In the genomic region with DNA sequence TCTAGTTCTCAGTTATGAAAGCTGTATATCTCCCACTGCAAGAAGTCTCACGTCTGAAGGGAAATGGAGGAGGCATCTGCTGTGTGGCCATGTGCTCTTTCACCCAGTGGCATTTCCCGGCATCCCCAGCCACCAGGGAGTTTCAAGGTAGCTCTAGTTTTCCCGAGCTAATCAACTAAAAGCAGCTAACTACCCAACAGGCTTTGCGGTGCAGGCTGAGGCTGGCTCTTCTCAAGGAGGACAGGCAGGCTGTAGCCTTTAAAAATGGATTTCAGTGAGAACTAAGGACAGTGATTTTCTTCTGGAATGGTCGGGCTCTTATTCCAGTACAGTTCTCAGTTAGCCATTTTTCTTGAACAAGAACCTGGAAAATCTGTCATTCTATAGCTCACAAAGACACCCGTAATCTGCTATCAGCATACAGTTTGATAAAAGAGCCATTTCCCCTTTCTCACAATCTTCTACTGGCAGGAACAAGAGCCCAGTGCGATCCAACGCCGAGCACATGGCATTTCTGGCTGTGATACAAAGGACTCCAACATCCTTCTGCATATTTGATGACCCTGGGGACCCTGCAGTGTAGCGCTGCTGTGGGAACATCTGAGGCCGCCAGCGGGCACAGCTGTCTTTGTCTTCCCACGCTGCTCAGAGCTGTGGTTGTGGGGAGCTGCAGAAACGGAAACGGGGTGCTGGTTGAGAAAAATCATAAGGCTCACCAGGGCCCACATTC, we compare ENCODE assay signal across 8 mouse cellular contexts.
DNase-seq lines count a peak whose midpoint lies in the region; ATAC-seq lines count a peak whose summit lies in the region.

No protein-coding gene starts in this region.

- peak; percentile 88 for ATAC-seq in forebrain, embryonic 13.5 days
- peak; percentile 85 for ATAC-seq in lung, embryonic 16.5 days (ENCODE audit: low read depth)

- H3K9me3 ChIP-seq in forebrain, embryonic 13.5 days (replicated peaks) = no peaks in the 10 kb centered on the region
- H3K9me3 ChIP-seq in lung, embryonic 16.5 days (ENCODE audit: control insufficient read depth, low read length) = no peaks in the 10 kb centered on the region

- peak; percentile 64 to 77 for DNase-seq in cerebellum, postnatal 10 days
- no peak for DNase-seq in cerebellum, adult 8-10 months
- peak; percentile 28 to 49 for DNase-seq in heart, postnatal 14 days
- peak; percentile 41 to 62 for DNase-seq in kidney, postnatal 4 days
- DNase-seq in retina, embryonic 14.5 days (ENCODE audit: low spot score) = peak; percentile 73
- no peak for DNase-seq in urinary bladder, adult 18-20 months (ENCODE audit: low spot score in 2 of 2)

- peaks cover 10% of the 10 kb centered on the region for H3K4me1 ChIP-seq in forebrain, embryonic 13.5 days
- H3K4me1 ChIP-seq in lung, embryonic 16.5 days (replicated peaks; ENCODE audit: control insufficient read depth, insufficient read depth, low read length) = peaks cover 5% of the 10 kb centered on the region; the same call in 1 of the 2 replicates

- WGBS in forebrain, embryonic 13.5 days = 35% methylated on average over 15 of the region's 15 CpGs
- 28% methylated on average over 15 of the region's 15 CpGs for WGBS in lung, embryonic 16.5 days

- intact Hi-C loops in heart, postnatal 14 days (cut with DNase I) = no loop called here

- H3K4me2 ChIP-seq in forebrain, embryonic 13.5 days = peak overlapping the region; percentile 33
- H3K4me2 ChIP-seq in lung, embryonic 16.5 days (ENCODE audit: low read depth, low read length) = peak overlapping the region; percentile 34

- H3K27me3 ChIP-seq in forebrain, embryonic 13.5 days = no peaks in the 10 kb centered on the region
- no peaks in the 10 kb centered on the region for H3K27me3 ChIP-seq in lung, embryonic 16.5 days (ENCODE audit: control insufficient read depth, insufficient read depth, low read depth, low read length)

- 0 out of 2 replicates have a peak overlapping the region, but pooled peaks have one; percentile 9 for H3K9ac ChIP-seq in forebrain, embryonic 13.5 days
- no peak overlapping the region for H3K9ac ChIP-seq in lung, embryonic 16.5 days (ENCODE audit: low read length)

- H3K36me3 ChIP-seq in forebrain, embryonic 13.5 days (ENCODE audit: poor library complexity, severe bottlenecking) = no peaks in the 10 kb centered on the region
- H3K36me3 ChIP-seq in lung, embryonic 16.5 days (ENCODE audit: control insufficient read depth, insufficient read depth, low read length) = no peaks in the 10 kb centered on the region

- peak overlapping the region; percentile 80 for H3K27ac ChIP-seq in forebrain, embryonic 13.5 days
- peak overlapping the region; percentile 33; the same call in 1 of the 2 replicates for H3K27ac ChIP-seq in lung, embryonic 16.5 days (ENCODE audit: low read length)

- H3K4me3 ChIP-seq in forebrain, embryonic 13.5 days = no peak overlapping the region
- H3K4me3 ChIP-seq in lung, embryonic 16.5 days (ENCODE audit: low read length) = no peak overlapping the region

Comparison
In these comparisons a context has a peak if more than half of its experiments do, and no peak if none do; other contexts are left out.
1. DNase-seq: peak in cerebellum, postnatal 10 days (2 of 2), heart, postnatal 14 days (2 of 2), kidney, postnatal 4 days (2 of 2) and retina, embryonic 14.5 days (single experiment); none in cerebellum, adult 8-10 months (single experiment) and urinary bladder, adult 18-20 months (0 of 2).